Mouse (Mus musculus): Measurements from ENCODE around the gene Bcat1.
A peak's percentile ranks its signal among the peaks of the same experiment; 100 is the strongest.
"Not testable (repeated sequence)": the region's sequence is repeated elsewhere in the genome, so short reads cannot be mapped to it uniquely, and the experiment has no call there.

Bcat1 gene

DNA sequence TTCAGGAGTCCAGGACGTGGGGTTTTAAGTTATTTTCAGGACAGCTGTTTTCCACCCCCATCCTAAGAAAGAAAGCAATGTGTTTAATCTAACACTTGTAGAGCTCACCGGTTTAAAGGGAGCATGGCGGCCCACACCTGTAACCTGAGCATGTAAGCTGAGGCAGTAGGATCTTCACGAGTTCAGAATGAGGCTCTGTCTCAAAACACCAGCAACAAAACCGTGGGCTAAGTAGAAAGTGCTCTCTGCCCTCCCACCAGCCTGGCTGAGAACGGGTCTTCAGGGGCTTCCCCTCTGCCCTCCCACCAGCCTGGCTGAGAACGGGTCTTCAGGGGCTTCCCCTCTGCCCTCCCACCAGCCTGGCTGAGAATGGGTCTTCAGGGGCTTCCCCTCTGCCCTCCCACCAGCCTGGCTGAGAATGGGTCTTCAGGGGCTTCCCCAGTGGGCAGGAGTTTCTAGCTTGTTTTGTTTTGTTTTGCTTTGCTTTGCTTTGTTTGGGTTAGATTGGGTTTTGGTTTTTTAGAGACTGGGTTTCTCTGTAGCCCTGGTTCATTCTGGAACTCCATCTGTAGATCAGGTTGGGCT, 17.1 kb upstream of the Bcat1 start:
- not testable (repeated sequence) for DNase-seq (ENCODE audit: low spot score in 2 of 2)

DNA sequence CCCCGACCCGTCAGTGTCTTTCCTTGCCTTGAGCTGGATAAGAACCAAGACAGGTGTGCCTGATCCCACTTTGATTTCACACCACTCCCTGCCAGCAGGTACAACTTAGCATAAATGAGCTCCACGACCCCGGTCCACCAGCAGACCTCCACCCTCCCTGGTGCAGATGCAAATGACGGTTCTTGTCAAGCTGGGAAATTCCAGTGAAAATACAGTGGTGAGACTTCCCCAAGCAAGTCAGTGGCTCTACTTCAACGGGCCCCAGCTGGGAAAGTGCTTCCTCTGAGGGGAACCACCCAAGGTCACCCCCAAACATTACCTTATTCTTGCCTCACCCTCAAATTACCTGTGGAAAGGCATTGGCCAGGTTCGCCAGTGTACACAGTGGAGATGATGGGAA, 16.0 kb upstream of the Bcat1 start:
- no peak for DNase-seq (ENCODE audit: low spot score in 2 of 2)

DNA sequence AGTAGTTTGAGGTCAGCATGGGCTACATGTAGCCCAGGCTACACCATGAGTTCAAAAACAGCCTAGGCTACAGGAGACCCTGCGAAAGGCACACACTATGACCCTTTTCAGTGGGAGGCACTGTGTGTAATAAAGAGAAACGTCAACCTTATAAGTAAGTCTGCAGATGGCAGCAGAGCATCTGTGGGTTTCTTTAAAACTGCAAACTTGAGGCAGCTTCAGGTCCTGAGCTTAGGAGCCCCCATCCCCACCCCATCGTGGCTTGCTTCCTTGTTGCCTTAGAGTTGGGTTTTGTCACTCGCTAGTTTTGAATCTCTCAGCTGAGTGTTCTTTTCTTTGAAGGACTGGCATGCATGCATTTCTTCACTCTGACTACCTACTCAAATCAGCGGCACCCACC, 14.9 kb upstream of the Bcat1 start:
- no peak for DNase-seq (ENCODE audit: low spot score in 2 of 2)

DNA sequence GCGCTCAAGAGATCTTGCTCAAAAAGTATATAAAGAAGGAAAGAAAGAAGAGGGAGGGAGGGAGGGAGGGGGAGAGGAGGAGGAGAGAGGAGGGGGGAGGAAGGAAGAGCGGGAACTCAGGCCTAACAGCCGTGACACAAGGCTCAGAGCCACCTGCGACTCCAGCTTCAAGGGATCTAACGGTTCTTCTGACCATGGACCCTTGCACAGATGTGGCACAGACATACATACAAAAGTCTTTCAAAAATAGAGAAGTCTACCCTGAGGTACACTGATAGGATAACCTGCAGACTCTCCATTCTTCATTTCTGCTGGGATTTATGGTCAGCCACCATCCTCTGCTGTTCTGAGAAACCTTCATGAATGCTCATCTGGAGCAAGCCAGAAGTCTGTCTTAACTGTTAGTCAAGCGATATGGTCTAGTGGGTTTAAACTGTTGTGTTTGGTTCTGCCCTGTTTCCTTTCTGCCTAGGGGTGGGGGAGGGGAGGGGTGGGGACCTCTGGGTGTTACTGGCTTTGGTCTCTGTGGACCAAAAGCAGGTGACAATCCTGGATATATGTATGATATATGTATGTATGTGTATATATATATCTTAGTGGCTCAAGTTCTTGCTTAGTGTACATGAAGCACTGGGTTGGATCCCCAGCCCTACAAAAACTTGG, 14.3 kb upstream of the Bcat1 start:
- DNase-seq (ENCODE audit: low spot score in 2 of 2) = no peak

DNA sequence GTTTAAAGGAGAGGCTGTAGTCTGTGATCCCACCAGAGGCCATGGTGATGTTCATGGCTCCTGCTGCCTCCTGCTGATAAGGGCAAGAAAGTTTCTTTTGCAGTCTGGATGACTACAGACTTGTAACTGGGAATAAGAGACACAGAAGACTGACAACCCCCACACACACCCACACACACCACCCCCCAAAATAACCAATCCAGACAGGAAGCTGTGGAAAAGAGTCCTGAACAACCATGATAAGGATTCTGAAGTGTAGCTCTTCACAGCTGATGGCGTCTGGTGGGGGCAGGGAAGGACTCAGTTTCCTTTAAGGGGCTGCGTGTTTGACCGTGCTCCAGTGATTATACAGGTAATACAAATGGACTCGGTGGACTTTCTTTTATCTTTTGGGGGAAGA, 13.4 kb upstream of the Bcat1 start:
- no peak for DNase-seq (ENCODE audit: low spot score in 2 of 2)

DNA sequence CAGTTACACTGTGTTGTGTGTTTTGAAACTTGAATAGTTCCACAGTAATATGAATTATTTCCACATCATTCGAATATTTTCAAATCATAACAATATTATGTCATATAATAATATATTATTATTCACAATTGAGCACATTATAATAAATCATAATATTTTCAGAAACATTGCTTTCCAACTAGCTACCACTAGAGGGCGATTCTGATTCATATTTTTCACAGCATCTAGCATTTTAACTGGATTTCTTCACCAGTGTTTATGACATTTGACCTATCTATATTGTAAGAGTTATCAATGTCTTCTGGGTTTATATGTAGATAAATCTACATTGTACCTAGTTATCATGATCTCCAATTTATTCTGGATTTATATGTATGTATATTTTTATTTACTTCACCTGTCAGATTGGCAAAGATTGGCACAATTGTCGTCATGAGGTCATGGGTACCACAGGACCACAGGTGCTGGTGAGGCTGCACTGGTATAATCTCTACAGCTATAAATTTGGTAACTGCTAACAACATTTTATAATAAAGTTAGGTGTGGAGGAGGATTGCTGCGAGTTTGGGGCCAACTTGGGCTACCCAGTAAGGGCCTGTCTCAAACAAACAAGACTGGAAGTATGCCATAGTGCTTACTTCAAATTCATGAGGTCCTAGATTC, 12.6 kb upstream of the Bcat1 start:
- DNase-seq (ENCODE audit: low spot score in 2 of 2) = no peak

DNA sequence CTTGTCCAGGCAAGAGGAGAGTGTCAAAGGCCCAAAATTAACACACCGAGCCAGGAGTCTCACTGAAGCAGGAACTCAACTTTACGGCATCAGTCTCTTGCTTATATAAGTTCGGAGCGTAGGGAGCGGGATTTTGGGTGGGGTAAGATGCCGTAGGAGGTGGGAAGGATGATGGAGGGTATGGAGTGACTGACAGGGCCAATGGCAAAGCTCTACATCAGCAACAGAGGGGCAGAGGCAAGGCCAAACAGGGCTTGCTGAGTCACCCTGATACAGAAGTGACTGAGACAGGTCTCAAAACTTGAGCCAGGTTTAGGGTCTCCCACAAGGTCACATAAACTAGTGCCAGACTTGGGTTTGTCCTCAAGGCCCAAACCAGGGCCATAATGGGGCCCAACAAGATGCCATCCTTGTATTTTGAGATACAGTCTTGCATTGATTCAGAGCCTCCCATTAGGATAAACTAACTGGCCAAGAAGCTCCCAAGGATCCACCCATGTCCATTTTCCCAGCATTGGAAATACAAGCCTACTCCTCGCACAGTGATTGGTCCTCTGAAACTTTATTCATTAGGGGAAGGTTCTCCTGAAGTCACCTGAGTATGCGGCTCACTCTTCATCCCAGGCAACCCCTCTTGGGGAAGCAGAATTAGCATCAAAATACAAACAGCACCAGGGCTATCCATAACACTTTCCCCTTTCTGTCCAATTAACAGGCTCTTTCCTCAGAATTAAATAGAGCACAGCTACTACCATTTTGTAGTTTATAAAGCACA, 8.5 kb upstream of the Bcat1 start:
- no peak for DNase-seq (ENCODE audit: low spot score in 2 of 2)

DNA sequence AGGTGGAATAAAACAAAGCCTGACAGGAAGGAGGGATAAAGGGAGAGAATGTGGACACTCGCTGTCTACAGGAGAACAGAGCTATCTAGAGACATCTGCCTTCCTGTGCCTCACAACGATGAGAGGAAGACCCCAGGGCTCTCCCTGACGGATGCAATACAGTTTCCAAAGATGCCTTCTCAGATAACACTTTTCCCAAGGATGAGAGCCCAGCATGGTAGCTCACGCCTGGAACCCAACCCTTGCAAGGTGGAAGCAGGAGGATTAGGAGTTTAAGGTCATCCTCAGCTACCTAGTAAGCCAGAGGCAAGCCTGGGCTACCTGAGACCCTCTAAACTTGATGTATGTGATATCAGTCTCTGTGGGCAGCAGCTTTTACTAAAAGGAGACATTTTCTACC, 5.7 kb upstream of the Bcat1 start:
- DNase-seq (ENCODE audit: low spot score in 2 of 2) = no peak

DNA sequence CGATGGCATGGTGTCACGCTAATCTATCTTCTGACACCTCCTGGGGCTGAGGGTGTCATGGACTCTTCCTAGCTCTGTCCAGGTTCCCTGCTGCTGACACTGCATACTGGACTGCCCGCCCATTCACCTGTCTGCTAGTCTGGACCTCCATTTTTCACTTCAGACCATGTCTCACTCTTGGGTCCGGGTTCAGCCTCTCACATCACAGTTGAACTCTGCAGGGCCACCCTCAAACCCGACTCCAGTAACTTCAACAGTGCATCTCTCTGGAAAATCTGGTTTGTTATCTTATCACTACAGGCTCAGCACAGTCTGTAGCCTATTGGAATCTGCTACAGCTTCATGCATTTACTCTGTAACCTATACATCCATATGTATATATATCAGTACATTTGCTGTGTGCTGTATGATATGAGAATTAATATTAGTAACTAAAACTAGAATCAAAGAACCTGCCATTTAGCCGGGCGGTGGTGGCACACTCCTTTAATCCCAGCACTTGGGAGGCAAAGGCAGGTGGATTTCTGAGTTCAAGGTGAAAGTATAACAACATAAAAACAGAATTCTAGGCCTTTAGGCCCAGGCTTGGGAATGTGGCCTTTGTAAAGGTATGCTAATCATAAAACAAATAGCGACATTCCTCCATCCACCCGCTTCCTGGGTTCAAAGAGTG, 3.2 kb upstream of the Bcat1 start:
- DNase-seq (ENCODE audit: low spot score in 2 of 2) = no peak

DNA sequence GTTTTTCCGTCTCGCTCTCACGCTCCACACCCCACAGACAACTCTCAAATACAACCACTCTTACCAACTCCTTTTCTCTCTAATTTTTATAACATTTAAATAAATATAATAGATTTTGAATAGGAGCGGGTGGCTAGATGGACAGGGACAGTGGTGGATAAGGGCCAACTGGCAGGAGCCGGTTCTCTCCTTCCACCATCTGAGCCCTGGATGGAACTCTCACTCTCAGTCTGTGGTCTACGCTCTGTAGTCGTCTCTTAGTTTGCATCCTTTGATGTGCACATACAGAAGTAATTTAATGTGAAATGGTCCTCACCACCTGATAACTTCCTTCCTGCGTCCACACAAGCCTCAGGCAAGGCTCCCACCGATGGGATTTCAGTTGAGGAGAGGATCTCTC, 302 bp upstream of the Bcat1 start:
- DNase-seq (ENCODE audit: low spot score in 2 of 2) = no peak

DNA sequence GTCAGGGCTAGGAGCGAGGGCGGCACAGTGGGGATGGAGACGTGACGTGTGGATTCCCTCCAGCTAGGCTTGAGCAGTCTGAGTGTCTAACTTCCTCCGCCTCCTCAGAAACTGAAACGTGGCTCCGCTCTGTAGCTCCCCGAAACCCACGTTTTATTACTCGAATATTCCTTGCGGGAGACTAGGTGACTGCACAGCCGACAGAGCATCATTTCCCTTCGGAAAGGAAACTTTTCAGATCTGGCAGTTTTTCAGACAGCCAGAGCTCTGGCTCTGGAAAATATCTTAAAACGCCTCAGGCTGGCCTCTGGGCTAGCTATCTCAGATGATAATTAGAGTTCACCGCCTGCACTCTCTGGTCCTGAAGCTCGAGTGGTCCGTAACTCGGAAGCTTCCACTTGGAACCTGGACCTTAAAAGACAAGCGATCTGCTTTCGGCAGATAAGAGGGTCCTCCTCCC, 866 bp downstream of the Bcat1 start:
- peak; percentile 35 to 53 for DNase-seq (ENCODE audit: low spot score in 2 of 2)

DNA sequence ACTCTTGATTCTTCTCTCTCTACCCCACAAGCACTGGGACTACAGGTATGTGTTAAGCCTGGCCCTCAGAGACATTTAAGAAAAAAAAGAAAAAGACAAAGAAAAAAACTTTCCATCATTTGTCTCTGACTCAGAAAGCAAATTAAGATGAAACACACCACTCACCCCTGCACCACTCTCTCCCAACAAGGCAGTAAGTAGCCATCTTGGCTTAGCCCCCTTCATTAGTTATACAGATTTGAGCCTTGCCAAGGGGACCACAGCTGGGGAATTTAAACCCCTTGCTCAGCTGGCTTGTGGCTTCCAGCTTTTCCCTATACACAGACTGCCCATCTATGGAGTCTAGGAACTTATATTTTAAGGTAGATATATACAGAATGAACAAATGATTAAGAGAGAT, 1.5 kb downstream of the Bcat1 start:
- no peak for DNase-seq (ENCODE audit: low spot score in 2 of 2)

DNA sequence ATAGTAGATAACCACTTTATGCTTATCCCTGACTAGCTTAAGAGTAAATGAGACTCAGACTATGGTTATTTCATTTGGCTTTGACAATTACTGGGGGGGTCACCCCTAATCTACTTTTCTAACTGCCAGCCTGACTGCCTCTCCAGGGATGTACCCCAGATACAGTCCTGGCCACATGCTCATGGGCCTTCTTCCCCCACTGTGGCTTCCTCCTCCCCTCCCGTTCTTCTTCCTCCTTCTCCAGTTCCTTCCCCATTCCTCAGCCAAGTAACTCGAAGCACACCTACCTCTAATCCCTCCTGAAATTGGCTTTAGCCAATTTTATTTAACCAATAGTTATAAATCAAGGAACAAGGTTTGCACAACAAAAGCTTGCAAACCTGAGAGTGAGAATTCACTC, 6.1 kb downstream of the Bcat1 start:
- DNase-seq (ENCODE audit: low spot score in 2 of 2) = no peak

DNA sequence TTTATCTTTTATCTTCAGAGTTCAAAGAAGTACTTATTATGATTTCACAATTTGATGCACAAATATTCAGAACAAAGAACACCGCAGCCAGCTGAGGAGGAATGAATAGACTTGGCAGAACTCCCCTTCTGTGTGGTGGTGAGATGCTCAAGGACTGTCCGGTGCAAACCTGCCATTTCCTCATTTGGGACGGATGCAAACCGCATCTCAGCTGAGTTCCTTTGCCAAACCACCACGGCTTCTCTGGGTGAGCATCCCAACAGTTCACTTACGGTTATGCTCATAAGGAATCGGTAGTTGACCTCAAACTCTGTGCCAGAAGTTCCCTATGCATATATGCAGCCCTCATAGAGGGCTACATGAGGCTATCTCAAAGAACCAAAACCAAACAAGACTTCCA, 6.6 kb downstream of the Bcat1 start:
- no peak for DNase-seq (ENCODE audit: low spot score in 2 of 2)

DNA sequence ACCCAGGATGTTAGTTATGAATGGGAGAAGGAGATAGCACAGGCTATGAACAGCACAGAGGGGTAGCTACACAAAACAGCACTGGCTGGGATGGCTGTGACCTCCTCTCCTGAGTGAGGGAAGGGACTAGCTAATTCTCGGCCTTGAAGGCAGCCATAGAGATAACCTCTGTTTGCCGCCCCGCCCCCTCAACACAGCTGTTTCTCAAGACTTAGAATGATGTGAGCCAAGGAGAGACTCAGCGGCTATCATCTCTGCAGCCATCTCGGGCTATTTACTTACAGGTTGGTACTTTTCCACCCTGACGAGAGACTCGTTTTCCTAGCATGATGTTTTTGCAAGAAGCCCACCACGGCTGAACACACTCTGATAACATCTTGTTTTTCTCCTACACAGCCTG, 8.3 kb downstream of the Bcat1 start:
- no peak for DNase-seq (ENCODE audit: low spot score in 2 of 2)

DNA sequence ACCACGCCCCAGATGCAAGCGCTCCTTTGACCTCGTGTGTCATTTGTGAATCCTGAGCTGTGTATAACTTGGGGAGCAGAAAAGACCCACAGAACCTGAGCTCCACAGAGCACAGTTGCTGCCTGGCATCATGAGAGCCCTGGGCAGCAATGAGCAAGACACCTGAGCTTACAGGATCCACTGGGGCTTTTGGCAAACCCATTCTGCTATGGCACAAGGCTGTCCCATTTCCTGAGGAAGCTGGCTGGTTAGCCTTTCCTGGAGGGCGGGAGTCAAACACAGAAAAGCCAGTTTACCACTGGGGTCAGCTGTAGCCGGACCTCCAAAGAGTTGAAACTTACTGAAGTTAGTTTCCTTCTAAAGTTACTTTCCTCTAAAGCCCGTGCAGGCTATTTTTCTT, 9.6 kb downstream of the Bcat1 start:
- no peak for DNase-seq (ENCODE audit: low spot score in 2 of 2)

DNA sequence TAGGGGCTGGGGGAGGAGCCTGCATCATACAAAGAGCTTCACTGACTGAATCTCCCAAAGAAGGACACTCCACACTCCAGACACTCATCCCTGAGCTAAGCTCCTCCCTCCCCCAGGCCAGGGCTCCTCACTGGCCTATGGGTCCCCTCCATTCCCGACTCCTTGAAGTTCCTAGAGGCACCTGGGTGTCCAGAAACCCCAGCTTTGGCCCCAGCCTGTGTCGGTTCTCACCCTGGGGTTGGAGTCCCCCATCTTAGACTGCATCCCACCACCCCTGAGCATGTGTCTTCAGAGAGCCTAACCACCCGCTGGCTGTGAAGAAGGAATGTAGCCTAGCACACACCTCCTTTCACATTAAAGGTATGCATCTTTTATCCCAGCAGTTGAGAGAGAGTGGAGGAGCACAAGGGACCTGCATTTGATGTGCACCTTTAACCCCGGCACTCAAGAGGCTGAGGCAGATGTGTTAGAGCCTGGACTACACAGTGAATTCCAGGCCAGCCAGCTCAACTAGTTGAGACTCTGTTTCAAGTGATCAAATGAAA, 10.6 kb downstream of the Bcat1 start:
- DNase-seq (ENCODE audit: low spot score in 2 of 2) = no peak

DNA sequence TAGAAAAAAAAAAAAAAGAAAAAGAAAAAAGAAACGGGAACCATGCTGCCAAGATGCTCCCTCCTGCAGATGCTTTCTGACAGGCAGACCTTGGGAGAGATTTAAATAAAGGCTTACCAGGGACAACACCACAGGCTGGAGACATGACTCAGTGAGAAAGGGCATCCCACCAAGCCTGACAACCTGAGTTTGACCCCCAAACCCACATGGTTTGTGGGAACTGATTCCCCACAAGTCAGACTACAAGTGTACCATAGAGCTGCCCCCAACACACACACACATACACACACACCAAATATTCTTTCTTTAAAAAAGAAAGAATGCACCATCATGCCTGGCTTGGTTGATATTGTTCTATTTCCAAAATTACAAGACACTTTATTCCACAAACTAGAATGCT, 11.9 kb downstream of the Bcat1 start:
- no peak for DNase-seq (ENCODE audit: low spot score in 2 of 2)

DNA sequence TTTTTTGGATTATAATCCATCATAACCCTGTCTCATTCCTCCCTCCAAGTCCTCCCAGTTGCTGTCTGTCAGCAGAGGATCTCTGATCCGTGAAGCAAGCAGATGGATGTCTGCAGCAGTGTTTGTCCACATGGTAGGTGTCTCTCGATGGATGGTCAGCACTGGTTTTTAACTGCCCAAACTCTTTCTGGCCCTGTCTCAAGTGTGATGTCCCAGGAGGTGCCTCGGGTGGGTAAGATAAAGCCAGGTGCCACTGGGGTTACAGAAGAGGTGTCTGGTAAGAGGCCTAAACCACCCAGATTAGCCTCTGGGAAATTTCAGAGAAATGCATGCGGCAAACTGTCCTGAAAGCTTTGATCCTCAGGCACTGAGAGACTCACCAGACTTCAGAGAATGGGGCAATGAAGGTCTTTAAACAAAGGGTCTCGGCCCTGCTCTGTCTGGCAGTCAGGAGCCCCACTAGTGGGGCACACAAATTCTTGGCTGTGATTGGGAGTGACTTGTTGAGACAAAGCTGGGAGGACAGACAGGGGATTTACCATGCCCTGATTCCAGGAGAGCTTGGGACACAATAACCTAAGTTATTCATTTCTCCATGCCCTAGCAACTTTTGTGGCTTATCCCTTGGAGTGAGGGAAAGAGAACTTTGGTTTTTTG, 12.6 kb downstream of the Bcat1 start:
- no peak for DNase-seq (ENCODE audit: low spot score in 2 of 2)

DNA sequence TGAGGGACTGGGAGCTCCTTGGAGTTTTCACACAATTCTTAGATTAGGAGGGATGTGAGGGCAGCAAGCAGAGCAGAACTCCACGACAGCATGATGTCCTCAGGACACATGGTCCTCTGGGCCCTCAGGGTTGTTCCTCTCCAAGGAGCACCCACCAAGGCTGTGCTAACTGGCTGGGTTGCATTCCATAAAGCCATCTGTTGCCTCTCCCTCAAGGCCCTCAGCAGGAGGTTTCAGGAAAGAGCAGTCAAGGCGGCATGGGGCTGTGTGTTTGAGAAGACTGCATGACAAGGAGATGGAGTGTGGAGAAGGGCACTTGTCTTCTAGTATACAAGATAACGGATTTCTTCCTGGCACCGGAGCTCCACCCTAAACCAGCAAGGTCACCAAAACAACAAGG, 13.2 kb downstream of the Bcat1 start:
- no peak for DNase-seq (ENCODE audit: low spot score in 2 of 2)

DNA sequence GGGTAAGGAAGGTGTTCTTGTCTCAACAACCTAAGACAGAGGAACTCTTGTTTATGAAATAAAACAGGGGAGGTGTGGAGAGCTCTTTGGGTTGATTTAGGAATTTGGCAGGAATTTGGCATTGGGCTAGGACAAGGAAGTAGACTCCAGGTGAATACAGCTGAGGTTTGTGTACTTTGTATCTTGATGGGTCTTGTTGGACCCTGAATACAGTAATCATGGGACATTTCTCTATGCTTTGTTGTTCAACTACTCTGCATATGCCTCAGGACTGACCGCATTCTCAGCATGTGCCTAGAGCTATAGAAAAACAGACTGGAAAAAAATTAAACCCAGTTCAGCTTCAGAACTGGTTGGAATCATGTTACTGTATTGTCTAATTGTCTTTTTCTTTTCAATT, 14.6 kb downstream of the Bcat1 start:
- DNase-seq (ENCODE audit: low spot score in 2 of 2) = no peak

All from frontal cortex, postnatal 36 days (tissue).